Mouse (Mus musculus) layer of hippocampus, adult 9-10 months (tissue): Measurements from ENCODE around the gene Gnb4.

ENCODE experiments used
- DNase-seq: peaks from one replicate; pipeline ENCODE4 v3.0.0; 2022; ENCODE audit warnings: low spot score

Gene Gnb4

DNA sequence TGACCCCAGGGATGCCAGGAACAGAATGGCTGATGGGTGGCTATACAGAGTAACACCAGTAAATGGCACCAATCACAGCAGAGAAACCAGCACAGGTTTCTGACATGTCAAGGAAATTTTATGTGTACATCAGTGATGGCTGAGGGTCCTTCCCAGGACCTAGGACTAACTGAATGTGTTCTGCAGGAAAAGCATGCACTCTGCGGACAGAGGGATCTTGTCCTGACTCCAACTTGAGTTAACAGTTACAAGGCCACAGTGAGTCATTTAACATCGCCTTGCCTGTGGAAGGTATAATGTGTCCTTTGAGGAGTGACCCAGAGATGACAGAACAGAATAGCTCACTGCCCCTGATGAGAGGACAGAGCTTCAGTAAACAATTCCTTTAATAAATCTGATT is 1.6 kb downstream of the Gnb4 start:
- no peak for DNase-seq

DNA sequence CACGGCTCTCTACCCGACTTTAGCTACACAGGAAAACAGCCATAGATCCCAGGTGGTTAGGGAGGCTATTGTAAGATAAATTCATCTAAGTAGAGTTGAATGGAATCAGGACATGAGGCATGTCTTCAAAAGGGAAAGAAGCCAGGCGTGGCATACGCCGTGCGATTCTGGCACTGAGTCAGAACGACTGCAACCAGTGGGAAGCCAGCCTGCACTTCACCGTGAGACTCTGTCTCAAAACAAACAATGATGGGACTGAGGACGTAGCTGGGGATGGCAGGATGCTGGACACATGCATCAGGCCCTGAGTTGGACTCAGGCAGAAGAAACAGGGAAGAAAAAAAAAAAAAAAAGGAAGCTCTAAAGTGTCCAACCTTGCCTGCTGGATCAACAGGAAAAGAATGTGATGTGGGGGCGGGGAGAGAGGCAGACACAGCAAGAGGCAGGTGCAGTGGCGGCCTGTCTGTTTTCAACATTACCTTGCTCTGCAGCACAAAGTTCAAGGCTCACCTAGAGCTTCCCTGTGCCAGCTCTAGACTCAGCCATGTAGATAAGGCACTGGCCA is 4.7 kb downstream of the Gnb4 start:
- no peak for DNase-seq

DNA sequence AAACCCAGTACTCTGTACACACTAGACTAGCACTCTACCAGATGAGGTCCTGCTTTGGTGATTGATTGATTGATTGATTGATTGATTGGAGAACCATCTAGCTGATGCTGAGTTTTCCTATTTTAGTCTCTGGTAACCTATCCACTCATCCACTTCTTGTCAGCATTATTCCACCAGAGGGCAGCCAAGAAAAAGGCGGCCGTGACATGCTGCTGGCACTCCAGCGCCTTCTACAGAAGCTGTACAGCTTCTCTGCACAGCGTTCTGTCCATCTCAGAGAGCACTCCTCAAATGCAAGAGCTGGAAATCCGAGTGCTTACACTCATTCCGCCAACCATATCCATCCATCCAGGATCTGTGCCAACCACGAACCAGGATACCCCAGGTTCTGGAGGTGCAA is 5.8 kb downstream of the Gnb4 start:
- DNase-seq: peak; percentile 47

DNA sequence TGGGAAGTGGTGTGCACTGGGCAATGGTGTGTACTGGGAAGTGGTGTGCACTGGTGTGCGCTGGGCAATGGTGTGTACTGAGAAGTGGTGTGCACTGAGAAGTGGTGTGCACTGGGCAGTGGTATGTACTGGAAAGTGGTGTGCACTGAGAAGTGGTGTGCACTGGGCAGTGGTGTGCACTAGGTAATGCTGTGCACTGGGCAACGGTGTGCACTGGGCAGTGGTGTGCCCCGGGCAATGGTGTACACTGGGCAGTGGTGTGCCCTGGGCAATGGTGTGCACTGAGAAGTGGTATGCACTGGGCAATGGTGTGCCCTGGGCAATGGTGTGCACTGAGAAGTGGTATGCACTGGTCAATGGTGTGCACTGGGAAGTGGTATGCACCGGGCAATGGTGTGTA is 7.2 kb downstream of the Gnb4 start:
- no peak for DNase-seq

DNA sequence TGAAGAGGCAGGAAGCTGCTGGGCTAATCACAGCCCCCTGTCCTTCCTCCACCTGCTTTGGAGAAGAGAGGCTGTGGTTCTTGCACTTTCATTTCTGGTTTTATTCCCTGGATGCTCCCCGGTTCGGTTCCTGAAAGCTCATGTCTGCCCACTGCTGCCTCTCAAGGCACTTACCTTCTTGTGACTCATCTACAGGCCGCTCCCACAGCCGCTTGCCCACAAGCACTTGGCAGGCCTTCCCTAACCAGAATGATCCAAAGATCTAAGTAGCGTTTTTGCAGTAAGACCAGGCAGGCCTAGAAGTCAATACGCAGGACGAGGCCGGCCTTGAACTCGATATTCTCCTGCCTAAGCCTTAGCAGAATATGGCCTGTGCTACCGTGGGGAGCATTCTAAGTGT is 15.3 kb downstream of the Gnb4 start:
- DNase-seq: no peak

DNA sequence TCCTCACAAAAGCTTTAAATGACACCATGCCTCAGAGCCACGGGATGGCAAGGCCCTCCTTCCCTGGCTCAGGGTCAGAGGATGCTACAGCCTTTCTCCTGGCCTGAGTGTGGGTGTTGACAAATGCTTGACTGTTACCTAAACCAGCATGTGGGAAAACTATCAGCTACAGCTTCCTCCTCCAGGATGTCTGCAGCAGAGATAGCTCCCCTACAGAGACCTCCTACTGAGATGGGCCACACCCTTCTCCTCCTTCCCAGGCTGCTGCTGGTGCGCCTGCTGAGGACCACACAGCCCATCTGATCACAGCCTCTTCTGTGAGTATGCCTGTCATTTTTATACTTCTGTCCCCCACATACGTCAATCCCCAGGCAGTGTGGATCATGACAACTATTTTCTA is 17.1 kb downstream of the Gnb4 start:
- DNase-seq: no peak

DNA sequence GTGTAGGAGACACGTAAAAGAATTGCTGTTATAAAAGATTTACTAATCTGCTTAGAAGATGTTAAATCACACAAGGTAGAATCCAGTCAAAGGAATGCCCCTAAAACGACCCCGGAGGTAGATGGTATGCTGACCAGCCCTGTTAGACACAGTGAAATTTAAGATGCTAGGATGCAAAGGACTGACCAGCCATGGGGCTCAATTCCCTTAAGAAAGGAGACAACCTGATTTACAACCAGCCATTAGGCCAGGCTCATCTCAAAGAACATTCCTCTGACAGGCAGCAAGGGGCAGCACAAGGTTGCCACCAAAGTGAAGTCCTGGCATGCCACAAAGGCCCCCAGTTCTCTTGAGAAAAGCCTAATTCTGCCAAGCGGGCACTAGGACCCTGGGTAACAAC is 21.3 kb downstream of the Gnb4 start:
- DNase-seq: no peak

DNA sequence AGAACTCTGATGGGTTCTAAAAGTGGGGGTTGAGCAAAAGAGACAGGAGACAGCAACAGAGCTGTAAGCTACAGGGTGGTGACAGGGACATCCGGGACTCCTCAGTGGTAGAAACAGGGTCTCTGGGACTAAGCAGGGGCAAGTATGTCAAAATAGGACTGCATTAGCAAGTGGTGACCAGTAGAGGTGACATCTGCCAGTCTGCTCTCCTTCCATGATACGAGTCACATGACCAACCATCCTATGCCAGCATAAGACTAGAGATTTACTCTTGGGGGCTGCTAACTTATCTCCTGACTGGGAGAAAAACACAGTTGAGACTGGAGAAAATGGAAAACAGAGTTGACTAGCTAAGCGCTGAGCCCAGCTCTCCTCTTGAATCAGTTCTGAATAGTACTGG is 30.1 kb downstream of the Gnb4 start:
- DNase-seq: no peak

DNA sequence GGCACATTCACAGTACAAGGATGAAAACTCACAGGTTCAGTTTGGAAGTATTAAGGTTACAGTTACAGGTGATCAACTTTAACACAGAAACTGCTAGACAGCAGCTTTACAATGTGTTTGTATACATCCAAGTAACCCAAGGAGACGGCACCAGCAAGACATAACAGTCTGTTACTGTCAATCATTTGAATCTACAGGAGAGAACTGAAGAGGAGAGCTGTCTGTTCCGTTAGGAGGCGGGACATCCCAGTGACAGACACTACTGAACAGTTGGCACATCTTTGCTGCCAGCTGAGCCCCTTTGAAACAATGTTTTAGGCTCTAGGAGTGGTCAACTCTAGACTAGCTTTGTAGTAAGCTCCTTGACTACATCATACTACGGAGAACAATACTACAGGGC is 32.9 kb downstream of the Gnb4 start:
- DNase-seq: no peak

DNA sequence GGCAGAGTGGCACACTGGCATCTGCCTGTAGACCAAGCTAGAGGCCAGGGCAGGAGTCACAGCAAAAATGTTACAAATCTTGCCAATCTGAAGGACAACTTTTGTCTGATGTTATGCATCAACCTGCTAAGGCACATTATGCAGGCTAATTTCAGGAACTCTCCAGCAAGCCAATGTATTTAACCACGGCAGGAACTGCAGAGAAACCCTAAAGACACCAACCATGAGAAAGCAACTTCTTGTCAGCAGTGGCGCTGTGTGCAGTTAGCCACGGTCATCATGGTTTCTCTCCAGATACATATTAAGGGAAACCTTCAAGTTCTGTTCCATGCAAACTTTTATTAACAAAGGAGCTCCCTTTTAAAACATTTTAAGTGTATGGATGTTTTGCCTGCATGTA is 34.5 kb downstream of the Gnb4 start:
- no peak for DNase-seq

DNA sequence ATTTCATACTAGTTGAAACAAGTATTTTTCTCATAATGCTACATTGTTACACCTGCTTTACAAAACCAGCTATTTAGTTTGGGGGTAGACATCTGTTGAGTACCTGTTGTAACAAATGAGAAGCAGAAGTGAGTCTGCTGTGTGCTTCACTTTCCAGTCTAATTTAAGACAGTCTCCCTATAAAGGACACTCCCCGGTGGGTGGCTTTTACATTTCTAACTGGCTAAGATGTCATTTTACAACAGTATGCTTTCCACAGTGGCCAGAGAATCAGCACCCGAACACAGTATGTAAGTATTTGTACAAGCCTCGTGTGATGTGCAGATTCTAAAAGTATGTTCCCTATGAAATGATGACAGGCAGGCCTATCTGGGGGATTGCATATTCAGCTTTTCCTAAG is 35.6 kb downstream of the Gnb4 start:
- no peak for DNase-seq

DNA sequence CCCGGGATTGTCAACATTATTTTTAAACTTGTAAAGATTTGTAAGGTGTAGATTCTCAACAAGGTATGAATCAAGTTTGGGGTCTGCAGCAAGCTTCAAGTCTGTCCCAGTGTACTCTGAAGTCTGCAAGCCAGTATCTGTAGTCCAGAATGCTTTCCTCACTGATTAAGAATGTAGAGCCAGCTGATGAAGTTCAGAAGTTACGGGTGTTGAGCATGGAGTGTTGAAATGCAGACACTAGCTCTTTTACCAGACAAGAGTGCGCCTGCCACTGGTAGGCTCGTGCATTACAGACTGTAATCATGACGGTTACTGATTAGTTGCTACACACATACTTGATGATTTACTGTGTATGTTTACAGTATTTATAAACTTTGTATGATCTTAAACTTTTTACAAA is 37.6 kb downstream of the Gnb4 start:
- no peak for DNase-seq

DNA sequence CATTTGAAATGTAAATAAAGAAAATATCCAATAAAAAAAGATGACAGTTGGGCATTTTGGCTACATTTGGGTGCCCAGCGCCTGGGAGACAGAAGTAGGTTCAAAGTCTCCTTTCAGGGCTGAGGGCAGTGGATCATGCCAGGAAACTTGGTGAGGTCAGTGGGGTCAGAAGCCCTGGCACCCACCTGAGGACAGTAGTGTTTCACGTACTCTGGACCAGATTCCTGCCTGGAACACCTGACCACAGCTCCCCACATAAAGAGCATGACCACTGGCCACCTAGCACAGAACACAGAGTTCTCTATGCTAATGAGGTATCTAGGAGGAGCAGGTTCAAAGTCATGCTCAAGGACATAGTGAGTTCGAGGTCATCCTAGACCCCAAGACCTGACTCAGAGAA is 41.2 kb downstream of the Gnb4 start:
- DNase-seq: no peak

DNA sequence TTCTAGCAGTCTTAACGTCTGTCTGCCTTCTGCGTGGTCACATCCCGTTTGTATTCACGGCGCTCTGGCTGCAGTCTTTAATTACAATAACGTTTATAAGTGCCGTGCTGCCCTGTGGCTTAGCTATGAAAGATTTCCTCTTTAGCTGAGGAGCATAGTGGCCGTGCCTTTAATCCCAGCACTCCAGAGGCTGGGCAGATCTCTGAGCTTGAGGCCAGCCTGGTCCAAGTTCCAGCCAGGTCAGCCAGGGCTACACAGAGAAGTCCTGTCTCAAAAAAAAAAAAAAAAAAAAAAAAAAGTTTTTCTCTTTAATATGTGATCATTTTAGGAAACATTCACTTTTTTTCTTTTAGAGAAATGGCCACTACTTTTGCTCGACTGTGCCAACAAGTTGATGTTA is 42.5 kb downstream of the Gnb4 start:
- no peak for DNase-seq

DNA sequence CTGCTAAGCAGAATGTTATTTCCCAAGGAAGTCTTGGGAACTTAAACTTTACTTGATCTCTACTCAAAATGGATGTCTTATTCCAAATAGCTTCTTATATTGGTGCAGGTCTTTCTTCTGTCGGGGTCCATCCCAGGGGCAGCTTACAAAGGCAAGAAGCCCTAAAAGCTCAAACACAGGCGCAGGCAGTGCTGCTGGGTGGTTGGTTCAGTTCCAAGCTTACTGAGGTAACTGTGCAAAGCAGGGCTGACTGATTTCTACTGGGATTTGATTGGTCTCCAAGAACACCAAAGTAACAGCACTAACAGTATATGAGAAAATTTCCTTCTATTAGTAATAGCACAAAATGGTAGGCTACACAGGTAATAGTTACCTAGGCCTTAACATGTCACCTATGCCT is 43.3 kb downstream of the Gnb4 start:
- DNase-seq: no peak

DNA sequence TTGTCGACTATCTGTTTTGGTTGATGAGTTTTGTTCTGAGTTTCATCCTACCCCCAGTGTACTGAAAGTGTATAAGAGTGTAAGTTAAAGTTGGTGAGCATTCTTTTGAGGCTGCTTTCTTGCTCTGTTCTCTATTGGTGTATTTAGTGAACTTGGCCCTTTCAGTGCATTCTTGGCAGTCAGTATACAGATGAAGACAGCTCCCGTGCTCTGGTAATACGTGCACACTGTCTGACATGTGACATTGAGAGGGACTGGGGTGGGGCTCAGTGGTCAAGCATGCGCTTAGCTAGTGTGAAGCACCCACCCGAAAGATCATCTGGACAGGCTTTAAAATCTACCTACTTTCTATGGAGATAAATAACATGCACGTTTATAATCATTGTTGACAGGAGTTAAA is 53.0 kb downstream of the Gnb4 start:
- DNase-seq: no peak

DNA sequence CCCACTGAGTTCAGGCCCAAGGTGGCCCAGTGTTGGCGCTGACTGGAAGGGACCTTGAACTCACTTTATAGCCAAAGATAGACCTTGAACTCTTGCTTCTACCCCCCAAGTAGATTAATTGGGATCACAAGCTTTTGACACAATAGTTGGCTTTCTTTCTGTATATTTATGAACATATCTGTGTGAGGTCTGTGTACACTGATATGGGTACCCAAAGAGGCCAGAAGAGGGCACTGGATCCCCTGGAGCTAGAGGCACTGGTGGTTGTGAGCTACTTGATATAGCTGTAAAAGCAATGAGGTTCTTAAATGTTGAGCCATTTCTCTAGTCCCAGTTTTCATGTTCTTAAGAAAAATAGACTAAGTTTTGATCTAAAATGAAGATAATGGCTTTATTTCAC is 63.3 kb downstream of the Gnb4 start:
- no peak for DNase-seq

DNA sequence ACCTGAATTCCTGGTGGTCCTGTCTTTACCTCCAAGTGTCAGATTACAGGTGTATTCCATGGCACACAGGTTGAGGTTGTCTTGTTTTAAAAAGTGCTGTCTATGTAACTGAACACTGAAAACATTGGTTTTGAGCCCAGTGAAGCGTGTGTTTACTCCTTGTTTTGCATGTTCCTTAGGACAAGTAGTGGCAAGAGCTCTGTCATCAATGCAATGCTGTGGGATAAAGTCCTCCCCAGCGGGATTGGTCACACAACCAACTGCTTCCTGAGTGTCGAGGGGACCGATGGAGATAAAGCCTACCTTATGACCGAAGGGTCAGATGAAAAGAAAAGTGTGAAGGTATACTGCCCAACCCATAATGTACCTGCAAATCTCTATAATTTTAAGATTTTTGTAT is 78.3 kb downstream of the Gnb4 start:
- DNase-seq: no peak

DNA sequence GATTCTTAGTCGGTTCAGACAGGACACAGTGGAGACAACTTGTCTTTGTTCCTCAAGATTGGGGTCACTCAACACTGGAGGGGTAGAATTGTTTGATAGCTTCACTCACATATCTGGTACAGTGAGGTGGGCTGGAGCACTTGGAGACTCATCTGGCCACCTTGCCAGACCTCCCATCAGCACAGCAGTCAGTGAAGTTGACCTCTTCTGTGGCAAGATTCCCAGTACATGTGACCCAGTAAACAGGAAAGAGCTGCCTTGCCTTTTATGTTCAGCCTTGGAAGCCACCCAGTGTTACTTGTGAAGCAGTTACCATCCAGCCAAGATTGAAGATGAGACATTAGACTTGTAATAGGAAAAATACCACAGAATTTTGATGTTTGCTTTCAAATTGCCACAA is 78.8 kb downstream of the Gnb4 start:
- peak; percentile 36 for DNase-seq

DNA sequence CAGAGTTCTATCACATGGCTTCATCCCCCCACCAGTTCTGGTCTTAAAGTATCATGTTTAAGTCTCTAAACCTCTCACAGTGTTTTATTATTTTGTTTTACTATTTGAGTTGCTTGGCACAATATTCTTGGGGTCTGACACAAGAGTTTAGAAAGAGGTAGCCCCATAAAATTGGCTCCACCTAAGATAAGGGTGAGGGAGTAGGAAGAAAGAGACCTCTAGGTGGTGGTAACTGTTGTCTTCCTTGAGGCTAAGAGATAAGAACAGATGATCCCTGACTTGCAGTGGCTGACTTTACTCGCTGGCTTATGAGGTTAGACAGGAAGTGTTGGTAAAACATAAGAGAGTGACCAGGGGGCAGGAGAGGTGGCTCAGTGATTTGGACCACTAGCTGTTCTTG is 80.7 kb downstream of the Gnb4 start:
- no peak for DNase-seq
